Mouse (Mus musculus) frontal cortex, adult (tissue): Measurements from ENCODE around the gene Bex6.

Source experiments
- ATAC-seq: cut with Nextera tagmentation; 2 replicates; pipeline ENCODE4 v1.9.2; 2017; ENCODE audit warnings: mild to moderate bottlenecking, moderate library complexity, mixed read lengths; ENCODE audit not compliant: low TSS enrichment

Gene Bex6

DNA sequence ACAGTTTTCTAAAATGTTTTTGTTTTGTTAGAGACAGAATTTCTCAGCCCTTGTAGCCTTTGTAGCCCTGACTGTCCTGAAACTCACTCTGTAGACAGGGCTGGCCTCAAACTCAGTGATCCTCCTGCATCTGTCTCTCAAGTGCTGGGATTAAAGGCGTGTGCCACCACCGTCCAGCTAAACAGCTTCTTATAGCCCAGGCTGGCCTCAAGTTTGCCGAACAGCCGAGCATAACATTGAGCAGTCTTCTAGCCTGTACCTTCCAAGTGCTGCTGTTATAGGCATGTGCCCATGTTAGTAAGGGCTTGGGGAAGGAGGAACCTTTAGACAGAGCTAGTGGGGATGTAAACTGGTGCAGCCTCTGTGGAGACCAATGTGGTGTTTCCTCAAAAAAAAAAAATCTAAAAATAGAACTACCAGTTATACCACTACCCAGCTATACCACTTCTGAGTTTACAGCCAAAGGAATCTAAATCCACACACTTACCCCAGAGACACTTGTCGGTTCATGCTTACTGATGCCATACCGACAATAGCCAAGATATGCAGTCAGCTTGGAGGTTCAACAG is at the start of gene Bex6:
Gene Bex6 (plus strand): TSS at position 491 of the 569 bp plus-strand sequence.
- ATAC-seq = no peak

- ATAC-seq = no peak
Observed at GRCm38 (mm10) chr16:32130190-32130826, 49.3 kb upstream of the Bex6 start.

- ATAC-seq = no peak
Observed at GRCm38 (mm10) chr16:32133148-32133547, 46.5 kb upstream of the Bex6 start.

GRCm38 (mm10) chr16:32135842-32136357 is 43.7 kb upstream of the Bex6 start:
- ATAC-seq = no peak

DNA sequence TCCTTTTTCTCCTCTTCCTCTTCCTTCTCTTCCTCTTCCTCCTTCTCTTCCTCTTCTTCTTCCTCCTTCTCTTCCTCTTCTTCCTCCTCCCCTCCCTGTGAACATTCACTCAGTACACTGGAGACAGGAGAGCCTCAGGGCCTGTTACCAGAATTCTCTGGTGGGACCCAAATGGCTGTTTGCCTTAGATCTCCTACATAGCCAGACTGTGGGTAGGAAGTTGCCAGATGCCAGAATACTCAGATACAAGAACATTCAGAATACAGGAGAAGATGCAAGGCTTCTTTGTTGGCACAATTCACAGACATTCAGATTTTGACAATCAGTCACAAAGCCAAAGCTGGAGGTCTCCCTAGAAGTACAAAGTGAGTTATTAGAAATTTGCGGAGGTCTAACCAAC is 40.7 kb upstream of the Bex6 start:
- ATAC-seq = peak; percentile 74; the same call in 1 of the 2 replicates

- no peak for ATAC-seq
Observed at GRCm38 (mm10) chr16:32143766-32144165, 35.9 kb upstream of the Bex6 start.

DNA sequence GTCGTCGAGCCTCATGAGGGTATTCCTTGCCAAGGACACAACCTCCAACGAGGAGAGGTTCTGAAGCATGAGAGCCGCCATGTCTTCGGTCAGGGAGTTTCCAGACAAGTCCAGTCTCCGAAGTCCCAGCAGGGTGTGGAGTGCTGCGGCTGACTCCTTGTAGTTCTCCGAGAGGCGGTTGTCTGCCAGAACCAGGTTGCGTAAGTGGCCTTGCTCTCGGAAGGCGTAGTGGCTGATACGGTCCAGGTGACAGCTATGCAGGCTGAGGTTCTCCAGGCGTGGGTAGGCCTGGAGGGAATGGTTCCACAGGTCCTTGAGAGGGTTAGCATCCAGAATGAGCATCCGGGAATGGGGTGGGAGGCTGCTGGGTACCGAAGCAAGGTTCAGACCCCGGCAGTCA is 35.0 kb upstream of the Bex6 start:
- no peak for ATAC-seq

DNA sequence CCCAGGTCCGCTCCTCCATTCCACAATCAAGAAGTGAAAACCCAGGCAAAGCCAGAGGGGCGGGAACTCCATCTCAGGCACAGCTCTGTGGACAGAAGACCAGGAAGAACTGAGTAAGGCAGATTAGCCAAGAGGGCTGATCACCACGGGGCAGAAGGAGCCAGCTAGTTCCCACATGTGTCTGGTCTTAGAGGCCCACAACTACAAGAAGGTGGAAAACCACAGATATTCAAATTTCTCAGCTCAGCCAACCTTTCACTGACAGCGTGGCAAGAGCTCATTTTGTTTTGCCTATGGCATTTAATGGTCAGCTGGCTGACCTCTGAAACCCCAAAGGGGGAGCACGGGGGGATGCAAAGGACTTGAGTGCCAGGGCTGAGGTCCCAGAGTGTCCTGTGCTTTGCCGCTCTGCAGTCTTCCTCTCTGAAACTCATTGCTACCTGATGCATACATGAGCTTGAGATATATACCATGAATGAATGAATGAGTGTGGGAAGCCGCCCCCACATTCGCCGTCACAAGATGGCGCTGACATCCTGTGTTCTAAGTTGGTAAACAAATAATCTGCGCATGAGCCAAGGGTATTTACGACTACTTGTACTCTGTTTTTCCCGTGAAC is 31.9 kb upstream of the Bex6 start:
- no peak for ATAC-seq

- peak; percentile 20; the same call in 1 of the 2 replicates for ATAC-seq
Observed at GRCm38 (mm10) chr16:32153976-32154375, 25.6 kb upstream of the Bex6 start.

- ATAC-seq = peak; percentile 85
Observed at GRCm38 (mm10) chr16:32154437-32154836, 25.2 kb upstream of the Bex6 start.

- peak; percentile 18; the same call in 1 of the 2 replicates for ATAC-seq
Observed at GRCm38 (mm10) chr16:32156719-32157118, 22.9 kb upstream of the Bex6 start.

- ATAC-seq = no peak
Observed at GRCm38 (mm10) chr16:32157369-32157768, 22.3 kb upstream of the Bex6 start.

GRCm38 (mm10) chr16:32158966-32159365 is 20.7 kb upstream of the Bex6 start:
- no peak for ATAC-seq

GRCm38 (mm10) chr16:32160742-32161323 is 18.8 kb upstream of the Bex6 start:
- ATAC-seq = no peak

DNA sequence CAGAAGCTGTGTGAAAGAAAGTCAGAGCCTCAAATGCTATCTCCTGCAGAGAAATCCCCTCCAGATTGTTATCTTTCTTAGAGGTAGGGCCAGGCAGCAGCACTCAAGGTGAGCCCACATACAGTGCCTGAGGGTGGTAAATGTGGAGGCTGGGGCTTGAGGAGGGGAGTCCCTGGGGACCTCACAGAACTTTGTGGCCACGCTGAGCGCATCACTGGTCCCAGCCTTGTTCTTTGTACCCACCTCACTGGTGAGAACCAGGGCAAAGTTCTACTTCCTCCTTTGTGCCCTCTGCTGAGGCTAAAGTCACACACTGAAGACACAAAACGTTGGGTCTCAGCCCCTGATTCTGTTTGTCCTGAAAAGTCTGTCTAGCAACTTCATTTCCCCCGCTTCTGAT is 16.2 kb upstream of the Bex6 start:
- ATAC-seq = no peak

- ATAC-seq = no peak
Observed at GRCm38 (mm10) chr16:32163891-32164290, 15.7 kb upstream of the Bex6 start.

DNA sequence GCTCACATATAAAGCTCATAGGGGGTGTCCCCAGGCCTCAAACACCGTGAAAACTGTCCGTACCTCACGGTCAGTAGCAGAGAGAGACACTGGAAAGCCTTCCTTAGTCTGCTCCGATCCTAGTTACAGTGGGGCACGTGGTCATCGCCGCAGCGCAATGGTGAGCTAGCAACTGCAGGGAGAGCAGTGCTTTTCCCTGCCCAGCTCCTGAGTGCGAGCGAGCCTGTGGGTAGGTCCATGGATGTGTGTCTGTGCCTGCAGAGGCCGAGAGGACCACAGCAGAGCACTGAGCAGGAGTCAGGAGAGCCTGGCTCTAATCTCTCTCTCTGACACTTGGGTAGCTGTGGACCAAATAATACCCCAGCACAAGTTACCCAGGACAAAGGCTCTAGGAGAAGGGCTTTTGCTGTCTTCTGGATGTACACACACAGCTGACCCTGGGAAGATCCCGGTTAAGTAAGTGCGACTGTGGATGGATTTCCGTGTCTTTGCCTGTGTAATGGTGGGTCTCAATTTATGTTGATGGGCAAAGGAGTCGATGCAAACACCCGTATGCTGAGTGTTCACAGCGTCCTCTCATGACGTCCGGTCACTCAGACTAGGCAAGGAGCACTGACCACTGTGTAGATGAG is 15.1 kb upstream of the Bex6 start:
- peak; percentile 42; the same call in 1 of the 2 replicates for ATAC-seq

DNA sequence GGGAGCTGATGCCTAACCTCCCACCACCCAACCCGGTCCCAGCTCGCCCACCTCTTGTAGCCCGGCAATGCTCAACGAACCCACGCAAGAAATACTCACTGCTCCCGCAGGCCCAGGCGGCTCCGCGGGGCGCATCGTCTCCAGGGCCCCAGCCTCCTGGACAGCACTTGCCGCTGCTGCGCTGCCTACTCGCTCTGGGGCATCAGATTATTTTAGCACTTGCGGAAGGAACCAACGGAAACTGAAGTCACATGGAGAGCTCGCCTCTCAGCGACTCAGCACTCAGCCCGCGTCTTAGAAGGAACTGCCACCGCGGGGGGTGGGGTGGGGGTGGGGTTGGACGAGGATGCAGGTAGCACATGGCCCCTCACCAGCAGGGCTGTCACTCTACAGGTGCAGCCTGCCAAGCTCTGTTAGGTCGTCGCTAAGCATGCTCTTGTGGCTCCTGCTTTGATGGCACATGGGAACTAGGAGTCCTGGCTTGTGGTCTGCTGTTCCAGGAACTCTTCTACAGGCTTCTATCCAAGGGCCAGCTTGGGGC is 14.3 kb upstream of the Bex6 start, which contains the start of gene Nrros:
Gene Nrros (minus strand): TSS at position 314 of the 541 bp plus-strand sequence.
- ATAC-seq = peak; percentile 86

DNA sequence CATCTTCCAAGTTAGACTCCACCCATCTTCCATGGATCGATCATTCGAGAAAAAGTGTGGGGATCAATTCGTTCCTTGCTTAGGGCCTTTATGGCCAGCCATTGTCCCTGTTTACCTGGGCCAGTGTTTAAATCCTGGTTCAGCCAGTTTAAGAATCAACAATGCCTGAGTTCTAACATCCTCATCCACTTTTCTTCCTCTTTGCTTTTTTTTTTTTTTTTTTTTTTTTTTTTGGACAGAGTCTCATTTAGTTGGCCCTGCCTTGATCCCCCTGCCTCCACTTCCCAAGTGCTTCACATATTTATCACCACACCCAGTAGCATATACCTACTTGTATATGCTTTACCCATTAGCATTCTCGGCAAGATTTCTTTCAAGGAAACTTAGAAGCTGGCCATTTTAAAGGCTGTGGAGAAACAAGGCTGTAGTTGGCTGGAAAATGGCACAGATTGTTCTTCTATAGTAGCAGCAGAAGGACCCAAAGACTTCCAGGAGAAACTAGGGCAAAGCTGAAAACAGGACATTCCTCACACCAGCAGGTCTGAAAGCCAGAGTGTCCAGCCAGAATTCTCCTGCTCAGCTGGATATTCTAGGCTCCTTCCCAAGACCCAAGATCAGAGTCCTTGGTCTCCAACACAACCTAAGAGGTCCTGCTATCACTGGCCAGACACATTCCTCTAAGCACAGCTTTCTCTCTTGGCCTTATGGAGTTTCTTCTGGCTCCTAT is 11.6 kb upstream of the Bex6 start:
- ATAC-seq = peak; percentile 43; the same call in 1 of the 2 replicates

DNA sequence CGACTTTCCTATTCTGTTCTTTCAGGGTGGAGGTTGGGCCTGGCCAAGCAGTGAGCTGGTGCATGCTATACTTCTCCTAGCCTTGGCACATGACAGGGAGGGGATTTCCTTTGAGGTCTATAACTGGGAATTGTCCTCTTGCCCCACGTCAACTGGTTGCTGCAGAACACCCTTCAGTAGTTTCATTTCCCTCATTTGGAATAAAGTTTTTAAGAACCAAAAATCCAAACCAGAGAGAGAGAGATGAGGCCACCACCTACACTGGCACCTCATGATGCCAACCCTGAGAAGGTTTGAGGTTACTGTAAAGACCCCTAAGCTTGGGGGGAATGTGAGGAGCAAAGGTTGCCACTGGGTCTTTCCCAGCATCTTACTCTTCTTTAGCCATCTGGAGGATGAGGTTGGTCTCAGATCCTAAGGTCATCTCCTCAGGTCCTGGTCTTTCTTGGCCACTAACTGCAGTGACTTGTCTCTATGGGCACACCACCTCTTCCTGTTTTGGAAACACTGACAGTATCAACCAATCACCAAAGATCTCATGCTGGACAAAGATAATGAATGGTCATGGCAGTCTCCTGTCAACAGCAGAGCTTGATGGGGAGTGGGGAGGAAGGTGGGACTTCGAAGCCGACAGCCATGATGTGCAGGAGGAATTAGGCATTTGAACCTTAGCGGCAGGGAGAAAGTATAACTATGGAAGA is 8.4 kb upstream of the Bex6 start:
- ATAC-seq = no peak
